7 mouse cellular contexts compared by ENCODE assay signal in genomic region chr5:35104960-35105921, GRCm38 (mm10). TPM values are rescaled to one million over a fixed set of nuclear protein-coding genes. Genes with fewer than 3 reads are reported as not detected.
DNase-seq lines count a peak whose midpoint lies in the region; ATAC-seq and TF ChIP-seq lines count a peak whose summit lies in the region.

Gene Lrpap1, minus strand, starts transcription at chr5:35105766.

- TF ChIP-seq CTCF in intestine, postnatal 0 days (IDR thresholded peaks at IDR 0.05; ENCODE audit: low read depth), result no peak
- no peak for TF ChIP-seq CTCF in small intestine, adult 2 months (IDR thresholded peaks at IDR 0.05; ENCODE audit: extremely low read depth, insufficient read length, insufficient replicate concordance, low read depth, low read length)

- H3K9me3 ChIP-seq in embryonic facial prominence, embryonic 10.5 days, result no peaks in the 10 kb centered on the region
- no peaks in the 10 kb centered on the region for H3K9me3 ChIP-seq in intestine, postnatal 0 days (ENCODE audit: control insufficient read depth)
- H3K9me3 ChIP-seq in midbrain, embryonic 12.5 days, result no peaks in the 10 kb centered on the region

- peak; percentile 59; the same call in 1 of the 2 replicates for TF ChIP-seq POLR2A in small intestine, adult 2 months (IDR thresholded peaks at IDR 0.05; ENCODE audit: low read depth, low read length)

- under 1% methylated on average over 39 of the region's 39 CpGs for WGBS in embryonic facial prominence, embryonic 10.5 days
- WGBS in intestine, postnatal 0 days, result 1% methylated on average over 39 of the region's 39 CpGs
- WGBS in midbrain, embryonic 12.5 days, result under 1% methylated on average over 39 of the region's 39 CpGs
- WGBS in small intestine, adult 2 months, result under 1% methylated on average over 39 of the region's 39 CpGs

- H3K36me3 ChIP-seq in embryonic facial prominence, embryonic 10.5 days (replicated peaks), result peaks cover 24% of the 10 kb centered on the region
- peaks cover 19% of the 10 kb centered on the region for H3K36me3 ChIP-seq in intestine, postnatal 0 days (ENCODE audit: control insufficient read depth, insufficient read depth)
- peaks cover 24% of the 10 kb centered on the region for H3K36me3 ChIP-seq in midbrain, embryonic 12.5 days
- H3K36me3 ChIP-seq in small intestine, adult 2 months (ENCODE audit: control insufficient read depth, insufficient read depth, low read length), result peaks cover 7% of the 10 kb centered on the region; the same call in 1 of the 2 replicates

- H3K9ac ChIP-seq in intestine, postnatal 0 days (ENCODE audit: low read depth, low read length), result peak within 1 kb of the TSS; percentile 58
- H3K9ac ChIP-seq in midbrain, embryonic 12.5 days (replicated peaks), result peak within 1 kb of the TSS; percentile 76

- DNase-seq in adrenal gland, postnatal 10 days, result peak; percentile 94
- DNase-seq in embryonic facial prominence, embryonic 10.5 days (ENCODE audit: low spot score), result peak; percentile 97
- peak; percentile 26 for DNase-seq in gonadal fat pad, adult 2 months (ENCODE audit: low read depth)
- DNase-seq in left cerebral cortex, postnatal 4 days, result peak; percentile 95

- H3K4me2 ChIP-seq in intestine, postnatal 0 days (replicated peaks; ENCODE audit: low read depth), result peak within 1 kb of the TSS; percentile 79
- H3K4me2 ChIP-seq in midbrain, embryonic 12.5 days (replicated peaks), result peak within 1 kb of the TSS; percentile 71

- intact Hi-C loops in left cerebral cortex, postnatal 4 days (cut with DNase I), result no loop called here

- H3K4me3 ChIP-seq in embryonic facial prominence, embryonic 10.5 days, result peak within 1 kb of the TSS; percentile 86
- H3K4me3 ChIP-seq in intestine, postnatal 0 days (ENCODE audit: low read depth, low read length), result peak within 1 kb of the TSS; percentile 71
- peak within 1 kb of the TSS; percentile 77 for H3K4me3 ChIP-seq in midbrain, embryonic 12.5 days
- peak within 1 kb of the TSS; percentile 96 for H3K4me3 ChIP-seq in small intestine, adult 2 months (ENCODE audit: low read depth, low read length)

- ATAC-seq in intestine, postnatal 0 days, result peak; percentile 90
- ATAC-seq in midbrain, embryonic 12.5 days (ENCODE audit: low FRiP score, low read depth), result peak; percentile 95

- H3K27me3 ChIP-seq in embryonic facial prominence, embryonic 10.5 days (replicated peaks; ENCODE audit: low read depth, poor library complexity, severe bottlenecking), result peaks cover 6% of the 10 kb centered on the region; the same call in 1 of the 2 replicates
- H3K27me3 ChIP-seq in intestine, postnatal 0 days (replicated peaks; ENCODE audit: control insufficient read depth, insufficient read depth, low read length), result no peaks in the 10 kb centered on the region
- peaks cover 5% of the 10 kb centered on the region for H3K27me3 ChIP-seq in midbrain, embryonic 12.5 days
- no peaks in the 10 kb centered on the region for H3K27me3 ChIP-seq in small intestine, adult 2 months (ENCODE audit: control insufficient read depth, insufficient read depth, low read length)

- H3K27ac ChIP-seq in embryonic facial prominence, embryonic 10.5 days (replicated peaks), result peak within 1 kb of the TSS; percentile 88
- peak within 1 kb of the TSS; percentile 35; the same call in 1 of the 2 replicates for H3K27ac ChIP-seq in intestine, postnatal 0 days (ENCODE audit: low read depth, low read length)
- peak within 1 kb of the TSS; percentile 86 for H3K27ac ChIP-seq in midbrain, embryonic 12.5 days (replicated peaks)
- H3K27ac ChIP-seq in small intestine, adult 2 months (ENCODE audit: insufficient read depth, low read depth, low read length), result no peak within 1 kb of the TSS

- peaks cover 30% of the 10 kb centered on the region for H3K4me1 ChIP-seq in embryonic facial prominence, embryonic 10.5 days
- H3K4me1 ChIP-seq in intestine, postnatal 0 days (replicated peaks; ENCODE audit: control insufficient read depth, insufficient read depth, low read length), result peaks cover 12% of the 10 kb centered on the region; the same call in 1 of the 2 replicates
- peaks cover 20% of the 10 kb centered on the region for H3K4me1 ChIP-seq in midbrain, embryonic 12.5 days
- peaks cover 10% of the 10 kb centered on the region; the same call in 1 of the 2 replicates for H3K4me1 ChIP-seq in small intestine, adult 2 months (ENCODE audit: control insufficient read depth, insufficient read depth, insufficient read length, low read length)

RNA-seq across cellular contexts. Expression of gene Lrpap1, which starts in this region (rescaled TPM):
- total RNA-seq in adrenal gland, postnatal 10 days (2021), result 10 to 100 TPM; 71.6 to 86.0 TPM
- polyA plus RNA-seq in embryonic facial prominence, embryonic 10.5 days (2016; fragmentation: Nextera tagmentation; extraction: Ambion mirVana), result 72.4 and 74.2 TPM in 2 replicates
- polyA plus RNA-seq in gonadal fat pad, adult 2 months (2012; rRNA removed), result 83.1 and 98.3 TPM in 2 replicates
- polyA plus RNA-seq in intestine, postnatal 0 days (2015; fragmentation: Nextera tagmentation; extraction: Ambion mirVana), result 47.7 and 50.6 TPM in 2 replicates
- total RNA-seq in left cerebral cortex, postnatal 4 days (2021), result 10 to 100 TPM; 73.4 to 83.3 TPM
- 100 and 112 TPM in 2 replicates for polyA plus RNA-seq in midbrain, embryonic 12.5 days (2016; fragmentation: Nextera tagmentation; extraction: Ambion mirVana)
- polyA plus RNA-seq in small intestine, adult 2 months (2012; rRNA removed), result 15.4 and 20.8 TPM in 2 replicates

Comparison
In these comparisons a context has a peak if more than half of its experiments do, and no peak if none do; other contexts are left out.
1. DNase-seq: peak in every context shown above with its lines; median percentile 97 in embryonic facial prominence, embryonic 10.5 days; 95 in left cerebral cortex, postnatal 4 days; 94 in adrenal gland, postnatal 10 days; 26 in gonadal fat pad, adult 2 months.